Mouse (Mus musculus): ENCODE data around the gene Ano1. TPM values are rescaled to one million over a fixed set of nuclear protein-coding genes. Genes with fewer than 3 reads are reported as not detected.
A peak's percentile ranks its signal among the peaks of the same experiment; 100 is the strongest.

The Ano1 gene
- polyA plus RNA-seq, 1 experiment from 2014 or later = 53.6 TPM

- WGBS = 49% methylated on average over 3 of the region's 3 CpGs
- H3K4me1 ChIP-seq (ENCODE audit: insufficient read depth, low read length) = no peaks in the 10 kb centered on the region
- peak; percentile 44; the same call in 1 of the 2 replicates for ATAC-seq (ENCODE audit: low FRiP score, low TSS enrichment)
Observed at GRCm38 (mm10) chr7:144786571-144786970, 34.8 kb upstream of the Ano1 start.

GRCm38 (mm10) chr7:144784176-144784575, 32.4 kb upstream of the Ano1 start:
- H3K36me3 ChIP-seq (ENCODE audit: insufficient read depth, low read length) = no peaks in the 10 kb centered on the region
- no peaks in the 10 kb centered on the region for H3K9me3 ChIP-seq (ENCODE audit: low read length)
- H3K27me3 ChIP-seq (ENCODE audit: insufficient read depth, low read length) = 0 out of 2 replicates have a peak, but pooled peaks cover 3% of the 10 kb centered on the region
- H3K9ac ChIP-seq (replicated peaks; ENCODE audit: low read length) = no peak overlapping the region
- 0 out of 2 replicates have a peak, but pooled peaks cover 3% of the 10 kb centered on the region for H3K4me1 ChIP-seq (ENCODE audit: insufficient read depth, low read length)
- no peak for ATAC-seq (ENCODE audit: low FRiP score, low TSS enrichment)
- WGBS = 77% methylated on average over 4 of the region's 4 CpGs
- H3K27ac ChIP-seq (ENCODE audit: low read length) = no peak overlapping the region
- no peak overlapping the region for H3K4me2 ChIP-seq (replicated peaks; ENCODE audit: low read depth, low read length)
- H3K4me3 ChIP-seq (ENCODE audit: low read length) = no peak overlapping the region

More at GRCm38 (mm10) chr7:144786571-144786970, 34.8 kb upstream of the Ano1 start:
- no peak overlapping the region for H3K9ac ChIP-seq (replicated peaks; ENCODE audit: low read length)
- no peak overlapping the region for H3K4me3 ChIP-seq (ENCODE audit: low read length)
- no peaks in the 10 kb centered on the region for H3K36me3 ChIP-seq (ENCODE audit: insufficient read depth, low read length)
- H3K9me3 ChIP-seq (ENCODE audit: low read length) = no peaks in the 10 kb centered on the region
- 0 out of 2 replicates have a peak, but pooled peaks cover 3% of the 10 kb centered on the region for H3K27me3 ChIP-seq (ENCODE audit: insufficient read depth, low read length)
- H3K4me2 ChIP-seq (replicated peaks; ENCODE audit: low read depth, low read length) = no peak overlapping the region
- H3K27ac ChIP-seq (ENCODE audit: low read length) = no peak overlapping the region

- Histone ChIP-seq H3K4me1 (ENCODE audit: insufficient read depth, low read length) (0 out of 2 replicates have a peak, but pooled peaks cover 7% of the 10 kb centered on the region), H3K4me2 (replicated peaks; ENCODE audit: low read depth, low read length) (no peak overlapping the region), H3K27ac (ENCODE audit: low read length) (no peak overlapping the region), H3K4me3 (ENCODE audit: low read length) (no peak overlapping the region), H3K27me3 (ENCODE audit: insufficient read depth, low read length) (no peaks in the 10 kb centered on the region), H3K9ac (replicated peaks; ENCODE audit: low read length) (no peak overlapping the region), H3K36me3 (ENCODE audit: insufficient read depth, low read length) (no peaks in the 10 kb centered on the region), H3K9me3 (ENCODE audit: low read length) (no peaks in the 10 kb centered on the region)
- 85% methylated on average over 1 of the region's 1 CpGs for WGBS
- ATAC-seq (ENCODE audit: low FRiP score, low TSS enrichment) = no peak
Observed at GRCm38 (mm10) chr7:144782402-144782801, 30.6 kb upstream of the Ano1 start.

- no peaks in the 10 kb centered on the region for H3K36me3 ChIP-seq (ENCODE audit: insufficient read depth, low read length)
- no peaks in the 10 kb centered on the region for H3K9me3 ChIP-seq (ENCODE audit: low read length)
- ATAC-seq (ENCODE audit: low FRiP score, low TSS enrichment) = no peak
- 0 out of 2 replicates have a peak, but pooled peaks cover 7% of the 10 kb centered on the region for H3K4me1 ChIP-seq (ENCODE audit: insufficient read depth, low read length)
- H3K27ac ChIP-seq (ENCODE audit: low read length) = no peak overlapping the region
- 55% methylated on average over 5 of the region's 5 CpGs for WGBS
- H3K4me3 ChIP-seq (ENCODE audit: low read length) = no peak overlapping the region
- no peaks in the 10 kb centered on the region for H3K27me3 ChIP-seq (ENCODE audit: insufficient read depth, low read length)
- H3K4me2 ChIP-seq (replicated peaks; ENCODE audit: low read depth, low read length) = no peak overlapping the region
- H3K9ac ChIP-seq (replicated peaks; ENCODE audit: low read length) = no peak overlapping the region
Observed at GRCm38 (mm10) chr7:144781337-144781736, 29.6 kb upstream of the Ano1 start.

- H3K36me3 ChIP-seq (ENCODE audit: insufficient read depth, low read length) = no peaks in the 10 kb centered on the region
- ATAC-seq (ENCODE audit: low FRiP score, low TSS enrichment) = no peak
- no peaks in the 10 kb centered on the region for H3K27me3 ChIP-seq (ENCODE audit: insufficient read depth, low read length)
- H3K4me2 ChIP-seq (replicated peaks; ENCODE audit: low read depth, low read length) = no peak overlapping the region
- H3K27ac ChIP-seq (ENCODE audit: low read length) = no peak overlapping the region
- no peaks in the 10 kb centered on the region for H3K9me3 ChIP-seq (ENCODE audit: low read length)
- no peak overlapping the region for H3K9ac ChIP-seq (replicated peaks; ENCODE audit: low read length)
- WGBS = 62% methylated on average over 8 of the region's 8 CpGs
- no peak overlapping the region for H3K4me3 ChIP-seq (ENCODE audit: low read length)
- peaks cover 13% of the 10 kb centered on the region for H3K4me1 ChIP-seq (ENCODE audit: insufficient read depth, low read length)
Observed at GRCm38 (mm10) chr7:144780190-144780589, 28.4 kb upstream of the Ano1 start.

- H3K9ac ChIP-seq (replicated peaks; ENCODE audit: low read length) = 0 out of 2 replicates have a peak overlapping the region, but pooled peaks have one; percentile 10
- no peaks in the 10 kb centered on the region for H3K9me3 ChIP-seq (ENCODE audit: low read length)
- no peaks in the 10 kb centered on the region for H3K27me3 ChIP-seq (ENCODE audit: insufficient read depth, low read length)
- no peaks in the 10 kb centered on the region for H3K36me3 ChIP-seq (ENCODE audit: insufficient read depth, low read length)
- H3K4me1 ChIP-seq (ENCODE audit: insufficient read depth, low read length) = peaks cover 15% of the 10 kb centered on the region
- 86% methylated on average over 2 of the region's 2 CpGs for WGBS
- no peak for ATAC-seq (ENCODE audit: low FRiP score, low TSS enrichment)
- H3K4me3 ChIP-seq (ENCODE audit: low read length) = no peak overlapping the region
- no peak overlapping the region for H3K4me2 ChIP-seq (replicated peaks; ENCODE audit: low read depth, low read length)
- H3K27ac ChIP-seq (ENCODE audit: low read length) = no peak overlapping the region
Observed at GRCm38 (mm10) chr7:144779691-144780090, 27.9 kb upstream of the Ano1 start.

GRCm38 (mm10) chr7:144777805-144778204, 26.0 kb upstream of the Ano1 start:
- WGBS = 32% methylated on average over 4 of the region's 4 CpGs

GRCm38 (mm10) chr7:144775804-144776447, 24.2 kb upstream of the Ano1 start:
- Histone ChIP-seq H3K27ac (ENCODE audit: low read length) (no peak overlapping the region), H3K9ac (replicated peaks; ENCODE audit: low read length) (peak overlapping the region; percentile 46), H3K9me3 (ENCODE audit: low read length) (no peaks in the 10 kb centered on the region), H3K4me2 (replicated peaks; ENCODE audit: low read depth, low read length) (no peak overlapping the region), H3K36me3 (ENCODE audit: insufficient read depth, low read length) (no peaks in the 10 kb centered on the region), H3K4me3 (ENCODE audit: low read length) (no peak overlapping the region), H3K27me3 (ENCODE audit: insufficient read depth, low read length) (no peaks in the 10 kb centered on the region), H3K4me1 (ENCODE audit: insufficient read depth, low read length) (peaks cover 15% of the 10 kb centered on the region)
- peak; percentile 82 for ATAC-seq (ENCODE audit: low FRiP score, low TSS enrichment)
- WGBS = 32% methylated on average over 6 of the region's 6 CpGs

More at GRCm38 (mm10) chr7:144777805-144778204, 26.0 kb upstream of the Ano1 start:
- H3K9ac ChIP-seq (replicated peaks; ENCODE audit: low read length) = no peak overlapping the region
- no peaks in the 10 kb centered on the region for H3K36me3 ChIP-seq (ENCODE audit: insufficient read depth, low read length)
- peaks cover 15% of the 10 kb centered on the region for H3K4me1 ChIP-seq (ENCODE audit: insufficient read depth, low read length)
- no peaks in the 10 kb centered on the region for H3K27me3 ChIP-seq (ENCODE audit: insufficient read depth, low read length)
- no peak overlapping the region for H3K4me3 ChIP-seq (ENCODE audit: low read length)
- H3K9me3 ChIP-seq (ENCODE audit: low read length) = no peaks in the 10 kb centered on the region
- no peak overlapping the region for H3K4me2 ChIP-seq (replicated peaks; ENCODE audit: low read depth, low read length)
- no peak for ATAC-seq (ENCODE audit: low FRiP score, low TSS enrichment)
- H3K27ac ChIP-seq (ENCODE audit: low read length) = no peak overlapping the region

- H3K9ac ChIP-seq (replicated peaks; ENCODE audit: low read length) = no peak overlapping the region
- H3K27ac ChIP-seq (ENCODE audit: low read length) = no peak overlapping the region
- H3K4me3 ChIP-seq (ENCODE audit: low read length) = no peak overlapping the region
- peaks cover 13% of the 10 kb centered on the region for H3K4me1 ChIP-seq (ENCODE audit: insufficient read depth, low read length)
- no peak for ATAC-seq (ENCODE audit: low FRiP score, low TSS enrichment)
- no peaks in the 10 kb centered on the region for H3K9me3 ChIP-seq (ENCODE audit: low read length)
- H3K27me3 ChIP-seq (ENCODE audit: insufficient read depth, low read length) = no peaks in the 10 kb centered on the region
- no peaks in the 10 kb centered on the region for H3K36me3 ChIP-seq (ENCODE audit: insufficient read depth, low read length)
- no peak overlapping the region for H3K4me2 ChIP-seq (replicated peaks; ENCODE audit: low read depth, low read length)
- WGBS = 57% methylated on average over 3 of the region's 3 CpGs
Observed at GRCm38 (mm10) chr7:144775214-144775613, 23.4 kb upstream of the Ano1 start.

GRCm38 (mm10) chr7:144774283-144774682, 22.5 kb upstream of the Ano1 start:
- no peak for ATAC-seq (ENCODE audit: low FRiP score, low TSS enrichment)
- H3K9me3 ChIP-seq (ENCODE audit: low read length) = no peaks in the 10 kb centered on the region
- peaks cover 22% of the 10 kb centered on the region for H3K4me1 ChIP-seq (ENCODE audit: insufficient read depth, low read length)
- H3K36me3 ChIP-seq (ENCODE audit: insufficient read depth, low read length) = no peaks in the 10 kb centered on the region
- no peak overlapping the region for H3K4me2 ChIP-seq (replicated peaks; ENCODE audit: low read depth, low read length)
- H3K27ac ChIP-seq (ENCODE audit: low read length) = no peak overlapping the region
- H3K27me3 ChIP-seq (ENCODE audit: insufficient read depth, low read length) = no peaks in the 10 kb centered on the region
- H3K9ac ChIP-seq (replicated peaks; ENCODE audit: low read length) = no peak overlapping the region
- H3K4me3 ChIP-seq (ENCODE audit: low read length) = no peak overlapping the region
- WGBS = 68% methylated on average over 2 of the region's 2 CpGs
